ENCODE assay signal across 24 mouse cellular contexts in genomic region chr11:75992481-75992880, GRCm38 (mm10). TPM values are rescaled to one million over a fixed set of nuclear protein-coding genes. Genes with fewer than 3 reads are reported as not detected.
DNase-seq lines count a peak whose midpoint lies in the region; ATAC-seq and TF ChIP-seq lines count a peak whose summit lies in the region.
"Had no signal": no experiment of that assay in that cellular context is flagged by ENCODE, and none has a peak within 500 bp of the region (broad histone marks: within the 10 kb centered on the region; RNA-seq: fewer than 3 reads in every experiment).

No protein-coding gene starts in this region.

- intact Hi-C loops in gastrocnemius, adult 2 months (cut with DNase I): no loop called here

- no peaks in the 10 kb centered on the region for H3K9me3 ChIP-seq in midbrain, embryonic 11.5 days (ENCODE audit: control insufficient read depth, low read length)
- H3K9me3 ChIP-seq in liver, postnatal 0 days (ENCODE audit: low read length): no peaks in the 10 kb centered on the region
- H3K9me3 ChIP-seq: forebrain, embryonic 13.5 days; heart, embryonic 10.5 days; liver, embryonic 13.5 days had no signal

- peak overlapping the region; percentile 29; the same call in 1 of the 2 replicates for H3K27ac ChIP-seq in thymus, adult 2 months (ENCODE audit: control insufficient read depth, insufficient read depth, low read length)
- H3K27ac ChIP-seq in gastrocnemius, adult 2 months: no peak overlapping the region
- H3K27ac ChIP-seq in midbrain, embryonic 11.5 days (ENCODE audit: low read depth, low read length): no peak overlapping the region
- no peak overlapping the region for H3K27ac ChIP-seq in liver, postnatal 0 days (ENCODE audit: low read depth)
- H3K27ac ChIP-seq: forebrain, embryonic 13.5 days; heart, embryonic 10.5 days; hindbrain, postnatal 0 days; liver, embryonic 13.5 days had no signal

- H3K4me3 ChIP-seq in thymus, adult 2 months (ENCODE audit: control insufficient read depth, insufficient read depth, low read length): no peak overlapping the region
- H3K4me3 ChIP-seq in gastrocnemius, adult 2 months: no peak overlapping the region
- H3K4me3 ChIP-seq in midbrain, embryonic 11.5 days (ENCODE audit: low read depth, low read length): no peak overlapping the region
- no peak overlapping the region for H3K4me3 ChIP-seq in liver, postnatal 0 days (ENCODE audit: low read depth, low read length)
- H3K4me3 ChIP-seq: forebrain, embryonic 13.5 days; heart, embryonic 10.5 days; liver, embryonic 13.5 days; myocyte had no signal

- no peak for TF ChIP-seq POLR2A in thymus, adult 2 months (IDR thresholded peaks at IDR 0.05; ENCODE audit: control insufficient read depth, extremely low read depth, insufficient read depth, low read length, poor library complexity)

- H3K27me3 ChIP-seq in thymus, adult 2 months (ENCODE audit: control insufficient read depth, insufficient read depth, low read length): no peaks in the 10 kb centered on the region
- H3K27me3 ChIP-seq in midbrain, embryonic 11.5 days (ENCODE audit: control insufficient read depth, insufficient read depth, low read length): no peaks in the 10 kb centered on the region
- no peaks in the 10 kb centered on the region for H3K27me3 ChIP-seq in liver, postnatal 0 days (ENCODE audit: insufficient read depth, low read length)
- H3K27me3 ChIP-seq: forebrain, embryonic 13.5 days; liver, embryonic 13.5 days had no signal

- peaks cover 14% of the 10 kb centered on the region for H3K4me1 ChIP-seq in thymus, adult 2 months (replicated peaks; ENCODE audit: control insufficient read depth, insufficient read depth, low read length)
- no peaks in the 10 kb centered on the region for H3K4me1 ChIP-seq in midbrain, embryonic 11.5 days (ENCODE audit: control insufficient read depth, insufficient read depth, low read length)
- H3K4me1 ChIP-seq in liver, postnatal 0 days (ENCODE audit: insufficient read depth): no peaks in the 10 kb centered on the region
- H3K4me1 ChIP-seq: heart, embryonic 10.5 days; liver, embryonic 13.5 days had no signal

- no peak for TF ChIP-seq CTCF in thymus, adult 2 months (IDR thresholded peaks at IDR 0.05; ENCODE audit: borderline replicate concordance, control insufficient read depth, extremely low read depth, insufficient read depth, low read length, poor library complexity)
- no peak for TF ChIP-seq CTCF in gastrocnemius, adult 2 months (IDR thresholded peaks at IDR 0.05)
- no peak for TF ChIP-seq CTCF in liver, postnatal 0 days (IDR thresholded peaks at IDR 0.05; ENCODE audit: low read depth)

- no peak for TF ChIP-seq EP300 in liver, postnatal 0 days (IDR thresholded peaks at IDR 0.05; ENCODE audit: low read depth)

- no peaks in the 10 kb centered on the region for H3K36me3 ChIP-seq in thymus, adult 2 months (ENCODE audit: control insufficient read depth, insufficient read depth, low read length)
- H3K36me3 ChIP-seq in midbrain, embryonic 11.5 days (ENCODE audit: control insufficient read depth, insufficient read depth, low read length): no peaks in the 10 kb centered on the region
- no peaks in the 10 kb centered on the region for H3K36me3 ChIP-seq in liver, postnatal 0 days (replicated peaks; ENCODE audit: insufficient read depth, low read length)
- H3K36me3 ChIP-seq: heart, embryonic 10.5 days; liver, embryonic 13.5 days had no signal

- 10% methylated on average over 8 of the region's 8 CpGs for whole genome bisulfite sequencing in thymus, adult 2 months
- 88% methylated on average over 8 of the region's 8 CpGs for WGBS in midbrain, embryonic 11.5 days
- 35% methylated on average over 8 of the region's 8 CpGs for WGBS in liver, postnatal 0 days (ENCODE audit: insufficient replicate concordance)

- no peak overlapping the region for H3K4me2 ChIP-seq in midbrain, embryonic 11.5 days
- no peak overlapping the region for H3K4me2 ChIP-seq in liver, postnatal 0 days (ENCODE audit: low read depth, low read length)
- H3K4me2 ChIP-seq: forebrain, embryonic 13.5 days; liver, embryonic 13.5 days; lung, embryonic 14.5 days had no signal

- DNase-seq in spleen, adult 18-20 months: peak; percentile 40 to 43
- no peak for DNase-seq in spleen, postnatal 10 days (ENCODE audit: low spot score in 2 of 2)
- peak; percentile 25 for DNase-seq in thymus, adult 2 months
- no peak for DNase-seq in gastrocnemius, adult 2 months
- DNase-seq in midbrain, embryonic 11.5 days (ENCODE audit: low spot score, missing footprints): no peak
- DNase-seq in liver, postnatal 0 days: no peak
- DNase-seq: adrenal gland, postnatal 10 days; cerebellum, adult 2 months; cerebellum, postnatal 25 days; kidney, postnatal 36 days; layer of hippocampus, adult 9-11 months; liver, embryonic 13.5 days; lung, embryonic 14.5 days; right cerebral cortex, adult 18-20 months had no signal

- peak; percentile 56; the same call in 1 of the 2 replicates for ATAC-seq in granulocyte monocyte progenitor cell, adult 5-6 weeks (replicated peaks; ENCODE audit: poor library complexity, severe bottlenecking)
- ATAC-seq in midbrain, embryonic 11.5 days (ENCODE audit: low FRiP score): no peak
- ATAC-seq in liver, postnatal 0 days: no peak
- ATAC-seq: forebrain, embryonic 13.5 days; hindbrain, postnatal 0 days; intestine, embryonic 16.5 days; midbrain, embryonic 16.5 days had no signal

- no peak overlapping the region for H3K9ac ChIP-seq in midbrain, embryonic 11.5 days (ENCODE audit: low read length)
- H3K9ac ChIP-seq in liver, postnatal 0 days (replicated peaks): no peak overlapping the region
- H3K9ac ChIP-seq: forebrain, embryonic 13.5 days; liver, embryonic 13.5 days; lung, embryonic 14.5 days had no signal

RNA-seq across cellular contexts. Expression of gene 1700016K19Rik, which starts 7.2 kb away (rescaled TPM):
- not detected in 2 replicates for total RNA-seq in granulocyte monocyte progenitor cell, adult 5-6 weeks (2014; fragmentation: Nextera tagmentation)
- not detected in 2 replicates for total RNA-seq in granulocyte monocyte progenitor cell, adult 5-6 weeks (2017)
- 0.38 and 0.74 TPM in 2 replicates for polyA plus RNA-seq in thymus, adult 2 months (2012; rRNA removed)
- total RNA-seq in gastrocnemius, adult 2 months (2021): not detected
- 0.23 TPM in 1 of 2 replicates, not detected in the other for polyA plus RNA-seq in midbrain, embryonic 11.5 days (2014; fragmentation: Nextera tagmentation; extraction: Ambion mirVana)
- not detected in 2 replicates for polyA plus RNA-seq in liver, postnatal 0 days (2015; fragmentation: Nextera tagmentation; extraction: Ambion mirVana)
- total RNA-seq: adrenal gland, postnatal 10 days; gastrocnemius, adult 18-20 months; hematopoietic stem cell, adult 5-6 weeks had no signal
- polyA plus RNA-seq: heart, embryonic 10.5 days; heart, postnatal 0 days; liver, embryonic 13.5 days had no signal

RNA-seq across cellular contexts. Expression of gene Rflnb, which starts 35.1 kb away (rescaled TPM):
- total RNA-seq in granulocyte monocyte progenitor cell, adult 5-6 weeks (2014; fragmentation: Nextera tagmentation): 8.1 and 14.5 TPM in 2 replicates
- 13.1 and 21.6 TPM in 2 replicates for total RNA-seq in granulocyte monocyte progenitor cell, adult 5-6 weeks (2017)
- polyA plus RNA-seq in thymus, adult 2 months (2012; rRNA removed): 8.7 and 8.9 TPM in 2 replicates
- total RNA-seq in gastrocnemius, adult 2 months (2021): 10 to 100 TPM; 13.2 to 21.8 TPM
- 13.4 and 13.9 TPM in 2 replicates for polyA plus RNA-seq in midbrain, embryonic 11.5 days (2014; fragmentation: Nextera tagmentation; extraction: Ambion mirVana)
- polyA plus RNA-seq in liver, postnatal 0 days (2015; fragmentation: Nextera tagmentation; extraction: Ambion mirVana): 7.8 and 7.9 TPM in 2 replicates

RNA-seq across cellular contexts. Expression of gene Rph3al, which starts 54.3 kb away (rescaled TPM):
- total RNA-seq in granulocyte monocyte progenitor cell, adult 5-6 weeks (2014; fragmentation: Nextera tagmentation): 0.28 TPM in 1 of 2 replicates, not detected in the other
- total RNA-seq in granulocyte monocyte progenitor cell, adult 5-6 weeks (2017): not detected in 2 replicates
- polyA plus RNA-seq in thymus, adult 2 months (2012; rRNA removed): 7.6 TPM in 2 replicates
- total RNA-seq in gastrocnemius, adult 2 months (2021): 10 to 100 TPM; 12.7 to 15.0 TPM
- 0.66 and 1.1 TPM in 2 replicates for polyA plus RNA-seq in midbrain, embryonic 11.5 days (2014; fragmentation: Nextera tagmentation; extraction: Ambion mirVana)
- 0.83 and 0.86 TPM in 2 replicates for polyA plus RNA-seq in liver, postnatal 0 days (2015; fragmentation: Nextera tagmentation; extraction: Ambion mirVana)

Comparison
In these comparisons a context has a peak if more than half of its experiments do, and no peak if none do; other contexts are left out.
1. DNase-seq: peak in spleen, adult 18-20 months (2 of 2) and thymus, adult 2 months (single experiment); none in spleen, postnatal 10 days (0 of 2), gastrocnemius, adult 2 months (single experiment), midbrain, embryonic 11.5 days (single experiment) and liver, postnatal 0 days (single experiment).